Mouse (Mus musculus) lung, postnatal 0 days (tissue): Measurements from ENCODE around the gene Adprhl1. TPM values are rescaled to one million over a fixed set of nuclear protein-coding genes. Genes with fewer than 3 reads are reported as not detected.

Experiments used
- ATAC-seq: fragments of 200-750 bp; cut with Nextera tagmentation; 2 replicates; pipeline ENCODE4 v1.8.0; 2017; ENCODE audit warnings: moderate library complexity
- DNase-seq: peaks from one replicate; pipeline ENCODE4 v3.0.0-alpha.2; 2016; ENCODE audit warnings: low spot score
- H3K27ac ChIP-seq: fragments of 300-500 bp; sonication (generic); 2 replicates; pipeline ENCODE4 v1.5.1; 2014; ENCODE audit warnings: antibody characterized with exemption, mild to moderate bottlenecking, low read length, mixed read lengths
- H3K27me3 ChIP-seq: fragments of 300-500 bp; sonication (generic); replicated peaks from 2 replicates; pipeline ENCODE4 v1.6.1; 2014; ENCODE audit warnings: low read length, mixed read lengths; ENCODE audit not compliant: insufficient read depth
- H3K36me3 ChIP-seq: fragments of 300-500 bp; sonication (generic); 2 replicates; pipeline ENCODE4 v1.6.1; 2014; ENCODE audit warnings: low read length, mixed read lengths; ENCODE audit not compliant: insufficient read depth
- H3K4me1 ChIP-seq: fragments of 300-500 bp; sonication (generic); 2 replicates; pipeline ENCODE4 v1.6.1; 2014; ENCODE audit warnings: antibody characterized with exemption, low read depth, low read length, mixed read lengths; ENCODE audit not compliant: insufficient read depth
- H3K4me2 ChIP-seq: fragments of 300-500 bp; sonication (generic); replicated peaks from 2 replicates; pipeline ENCODE4 v1.6.1; 2014; ENCODE audit warnings: low read depth, mild to moderate bottlenecking, low read length, moderate library complexity, mixed read lengths
- H3K4me3 ChIP-seq: fragments of 300-500 bp; sonication (generic); 2 replicates; pipeline ENCODE4 v1.5.1; 2014; ENCODE audit warnings: low read depth, low read length
- H3K9ac ChIP-seq: fragments of 300-500 bp; sonication (generic); replicated peaks from 2 replicates; pipeline ENCODE4 v1.6.1; 2014; ENCODE audit warnings: low read depth, mild to moderate bottlenecking
- H3K9me3 ChIP-seq: fragments of 300-500 bp; sonication (generic); 2 replicates; pipeline ENCODE4 v1.6.1; 2016; ENCODE audit warnings: low read length, mixed read lengths
- CTCF ChIP-seq: IDR thresholded peaks from 2 replicates; pipeline ENCODE4 v1.5.1; 2016; ENCODE audit warnings: antibody characterized with exemption, mild to moderate bottlenecking
- EP300 ChIP-seq: IDR thresholded peaks from 2 replicates; pipeline ENCODE4 v1.6.1; 2016; ENCODE audit warnings: antibody characterized with exemption, mild to moderate bottlenecking, control low read depth
- whole genome bisulfite sequencing: fragments of 180-500 bp; shearing (Covaris S2); extraction: QIAGEN DNeasy Blood & Tissue Kit; methylation state at CpG from one replicate; pipeline ENCODE4 v1.1.7; 2014; 5-methylcytosine and 5-hydroxymethylcytosine counted together
- polyA plus RNA-seq: library from polyadenylated mRNA; unstranded; fragments of >200 nt; fragmentation: Nextera tagmentation; extraction: Ambion mirVana; gene quantifications from 2 replicates; pipeline ENCODE4 v1.2.1, GENCODE M21; 2015

Adprhl1 gene
- polyA plus RNA-seq, 1 experiment from 2014 or later = 1.0 TPM

DNA sequence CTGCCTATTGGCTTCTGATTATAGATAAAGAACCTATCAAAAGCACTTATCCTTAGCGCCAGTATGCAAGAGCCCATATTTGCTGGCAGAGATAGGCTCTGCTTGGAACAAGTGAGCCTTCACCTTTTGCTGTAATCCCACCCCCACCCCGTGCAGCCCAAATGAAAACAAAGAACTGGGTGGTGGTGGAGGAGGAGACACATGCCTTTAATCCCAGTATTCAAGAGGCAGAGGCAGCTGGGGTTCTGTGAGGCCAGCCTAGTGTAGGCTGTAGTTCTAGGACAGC, 72.3 kb downstream of the Adprhl1 start:
- Histone ChIP-seq H3K9me3 (no peaks in the 10 kb centered on the region), H3K4me3 (no peak overlapping the region), H3K27me3 (no peaks in the 10 kb centered on the region), H3K9ac (no peak overlapping the region), H3K4me2 (no peak overlapping the region), H3K4me1 (no peaks in the 10 kb centered on the region), H3K27ac (no peak overlapping the region), H3K36me3 (no peaks in the 10 kb centered on the region)
- WGBS = 53% methylated on average over 2 of the region's 2 CpGs
- DNase-seq (no peak), ATAC-seq (no peak)
- TF ChIP-seq CTCF (no peak), EP300 (no peak)

DNA sequence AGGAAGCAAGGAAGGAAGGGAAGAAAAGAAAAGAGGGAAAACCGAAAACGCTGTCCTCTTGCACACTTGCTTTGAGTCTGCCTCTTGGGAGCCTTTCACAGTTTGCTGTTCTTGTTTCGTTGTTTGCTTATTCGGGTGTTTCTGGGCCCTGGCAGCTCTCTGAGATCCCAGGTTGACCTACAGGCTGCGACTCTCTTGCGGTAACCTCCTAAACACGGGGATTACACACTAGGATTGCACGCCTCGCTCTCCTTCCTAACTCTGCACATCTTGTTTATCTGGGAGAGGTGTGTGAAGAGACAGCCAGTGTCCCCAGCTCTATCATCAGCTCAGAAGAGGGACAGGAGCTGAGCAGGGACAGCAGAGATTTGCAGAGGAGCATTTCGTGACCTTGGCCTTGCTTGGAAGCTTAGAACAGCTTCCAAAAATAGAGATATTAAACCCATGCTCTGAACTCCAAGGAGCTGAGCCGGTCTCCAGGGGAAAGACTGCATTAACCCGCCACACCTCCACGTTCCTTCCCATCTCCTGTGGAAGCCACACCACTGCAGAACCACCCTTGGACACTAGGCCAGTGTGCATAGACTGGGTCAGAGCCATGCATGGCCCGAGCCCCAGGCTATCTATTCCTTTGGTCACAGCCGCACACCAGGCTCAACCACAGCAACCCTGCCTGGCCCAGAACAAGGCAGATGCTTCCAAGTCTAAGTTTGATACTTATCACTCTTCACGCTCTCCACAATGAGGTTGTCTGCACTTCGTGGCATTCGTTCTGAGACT, 72.9 kb downstream of the Adprhl1 start:
- Histone ChIP-seq H3K4me3 (no peak overlapping the region), H3K27me3 (no peaks in the 10 kb centered on the region), H3K9ac (no peak overlapping the region), H3K27ac (no peak overlapping the region), H3K4me2 (no peak overlapping the region), H3K9me3 (no peaks in the 10 kb centered on the region), H3K36me3 (no peaks in the 10 kb centered on the region), H3K4me1 (no peaks in the 10 kb centered on the region)
- no peak for ATAC-seq
- WGBS = 67% methylated on average over 18 of the region's 18 CpGs
- DNase-seq = no peak
- no peak for TF ChIP-seq CTCF
- no peak for TF ChIP-seq EP300

DNA sequence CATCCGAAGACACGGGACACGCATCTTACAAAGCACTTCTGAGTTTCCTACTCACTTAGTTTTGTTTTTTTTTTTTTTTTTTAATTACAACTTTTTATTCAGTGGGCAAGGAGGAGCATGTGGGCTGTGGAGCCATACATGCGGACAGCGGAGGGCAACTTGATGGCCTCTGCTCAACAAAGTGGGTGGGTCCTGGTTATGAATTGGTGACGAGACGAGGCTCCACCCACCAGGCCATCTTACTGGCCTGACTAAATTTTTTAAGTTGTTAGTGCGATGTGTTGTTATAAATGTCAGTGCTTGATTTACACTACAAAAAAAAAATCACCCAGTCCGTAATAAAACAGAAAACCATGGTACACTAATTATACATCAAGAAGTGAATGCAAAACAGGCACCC, 73.6 kb downstream of the Adprhl1 start:
- Histone ChIP-seq H3K4me1 (no peaks in the 10 kb centered on the region), H3K9me3 (no peaks in the 10 kb centered on the region), H3K36me3 (0 out of 2 replicates have a peak, but pooled peaks cover 3% of the 10 kb centered on the region), H3K9ac (no peak overlapping the region), H3K4me3 (no peak overlapping the region), H3K27ac (no peak overlapping the region), H3K4me2 (no peak overlapping the region), H3K27me3 (no peaks in the 10 kb centered on the region)
- DNase-seq = no peak
- no peak for ATAC-seq
- 65% methylated on average over 9 of the region's 9 CpGs for WGBS
- TF ChIP-seq EP300 (no peak), CTCF (no peak)

DNA sequence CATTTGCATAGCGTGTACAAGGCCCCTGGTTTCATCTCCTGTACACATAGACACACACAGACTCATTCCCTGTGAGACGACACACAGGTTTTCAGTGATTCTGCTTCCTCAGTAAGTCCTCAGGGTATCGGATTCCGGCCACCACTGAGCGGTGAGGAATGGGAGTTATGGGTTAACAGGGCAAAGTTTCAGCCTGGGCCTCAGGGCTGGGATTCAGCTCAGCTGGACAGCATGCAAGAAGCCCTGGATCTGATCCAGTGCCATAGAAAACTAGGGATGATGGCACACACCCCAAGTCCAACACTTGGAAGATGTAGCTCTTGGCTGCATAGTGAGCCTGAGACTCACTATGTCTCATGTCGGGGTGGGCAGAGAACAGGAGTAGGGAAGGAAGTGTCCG, 74.0 kb downstream of the Adprhl1 start:
- no peak for DNase-seq
- no peak for ATAC-seq
- Histone ChIP-seq H3K27ac (no peak overlapping the region), H3K4me1 (no peaks in the 10 kb centered on the region), H3K4me3 (no peak overlapping the region), H3K36me3 (peaks cover 6% of the 10 kb centered on the region; the same call in 1 of the 2 replicates), H3K27me3 (no peaks in the 10 kb centered on the region), H3K9me3 (no peaks in the 10 kb centered on the region), H3K4me2 (no peak overlapping the region), H3K9ac (no peak overlapping the region)
- TF ChIP-seq EP300 (no peak), CTCF (no peak)
- WGBS = 59% methylated on average over 7 of the region's 7 CpGs

DNA sequence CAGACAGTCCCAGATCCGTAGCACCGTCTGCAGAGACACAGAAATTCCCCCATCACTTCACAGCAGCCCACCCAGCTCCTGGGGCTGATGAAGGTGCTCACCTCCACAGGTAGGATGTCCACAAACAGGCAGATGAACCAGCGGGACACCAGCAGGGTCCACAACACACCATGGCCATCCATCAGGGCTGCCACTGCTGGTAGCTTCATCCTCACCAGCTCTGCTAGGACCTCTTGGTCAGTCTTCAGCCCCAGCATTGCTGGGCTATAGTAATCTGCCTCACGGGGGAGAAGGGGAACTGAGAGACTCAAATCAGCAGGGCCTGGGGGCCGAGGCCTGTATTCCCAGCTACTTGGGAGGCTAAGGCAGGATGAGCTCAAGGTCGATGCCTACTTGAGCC, 74.5 kb downstream of the Adprhl1 start:
- Histone ChIP-seq H3K36me3 (peaks cover 9% of the 10 kb centered on the region; the same call in 1 of the 2 replicates), H3K9ac (no peak overlapping the region)
- WGBS = 77% methylated on average over 6 of the region's 6 CpGs

DNA sequence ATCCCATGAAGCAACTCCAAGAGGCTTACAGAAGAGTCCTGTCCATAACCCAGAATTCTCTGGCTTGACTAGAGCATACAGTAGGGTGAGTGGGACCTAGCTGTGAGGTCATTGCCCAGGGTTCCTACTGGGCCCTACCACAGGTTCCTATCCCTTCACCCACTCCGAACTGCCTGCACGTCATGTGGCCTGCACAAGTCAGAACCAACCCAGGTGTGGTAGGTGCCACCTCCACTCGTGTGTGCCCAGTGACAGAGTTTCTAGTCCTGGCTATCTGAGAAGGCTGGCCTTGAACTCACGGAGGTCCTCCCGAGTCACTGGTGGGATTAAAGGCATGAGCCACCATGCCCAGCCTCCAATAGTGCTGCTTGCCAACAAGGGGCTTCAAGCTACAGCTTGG, 75.8 kb downstream of the Adprhl1 start:
- H3K36me3 ChIP-seq = peaks cover 22% of the 10 kb centered on the region
- TF ChIP-seq EP300 = no peak
- no peak for TF ChIP-seq CTCF

More for the DNA sequence above, 74.5 kb downstream of the Adprhl1 start:
- no peaks in the 10 kb centered on the region for H3K27me3 ChIP-seq
- no peak overlapping the region for H3K4me2 ChIP-seq
- ATAC-seq (no peak), DNase-seq (no peak)
- H3K4me1 ChIP-seq = no peaks in the 10 kb centered on the region
- H3K9me3 ChIP-seq = no peaks in the 10 kb centered on the region
- H3K27ac ChIP-seq = no peak overlapping the region
- TF ChIP-seq EP300 = no peak
- TF ChIP-seq CTCF = no peak
- no peak overlapping the region for H3K4me3 ChIP-seq

More for the DNA sequence above, 75.8 kb downstream of the Adprhl1 start:
- H3K4me3 ChIP-seq = no peak overlapping the region
- WGBS = 93% methylated on average over 5 of the region's 5 CpGs
- H3K9ac ChIP-seq = no peak overlapping the region
- no peak overlapping the region for H3K4me2 ChIP-seq
- H3K9me3 ChIP-seq = no peaks in the 10 kb centered on the region
- ATAC-seq (no peak), DNase-seq (no peak)
- H3K4me1 ChIP-seq = no peaks in the 10 kb centered on the region
- no peak overlapping the region for H3K27ac ChIP-seq
- no peaks in the 10 kb centered on the region for H3K27me3 ChIP-seq
